Mouse (Mus musculus) cerebellum, adult 8-10 months (tissue): Measurements from ENCODE around the gene Sfrp2.
A peak's percentile ranks its signal among the peaks of the same experiment; 100 is the strongest.

Source experiments
- DNase-seq: peaks from one replicate; pipeline ENCODE4 v3.0.0; 2022

Sfrp2 gene

GRCm38 (mm10) chr3:83773281-83773680 is 7.2 kb downstream of the Sfrp2 start:
- no peak for DNase-seq

- no peak for DNase-seq
Observed at GRCm38 (mm10) chr3:83775403-83775802, 9.3 kb downstream of the Sfrp2 start.

GRCm38 (mm10) chr3:83781460-83782222 is 15.5 kb downstream of the Sfrp2 start:
- DNase-seq = no peak

GRCm38 (mm10) chr3:83783716-83784469 is 17.8 kb downstream of the Sfrp2 start:
- DNase-seq = no peak

- DNase-seq = no peak
Observed at GRCm38 (mm10) chr3:83784726-83785125, 18.6 kb downstream of the Sfrp2 start.

GRCm38 (mm10) chr3:83787086-83787485 is 21.0 kb downstream of the Sfrp2 start:
- no peak for DNase-seq

- DNase-seq = no peak
Observed at GRCm38 (mm10) chr3:83787776-83788305, 21.7 kb downstream of the Sfrp2 start.

- DNase-seq = no peak
Observed at GRCm38 (mm10) chr3:83789651-83790451, 23.7 kb downstream of the Sfrp2 start.

- DNase-seq = no peak
Observed at GRCm38 (mm10) chr3:83791444-83791843, 25.3 kb downstream of the Sfrp2 start.

GRCm38 (mm10) chr3:83797098-83797497 is 31.0 kb downstream of the Sfrp2 start:
- no peak for DNase-seq

GRCm38 (mm10) chr3:83797828-83798227 is 31.7 kb downstream of the Sfrp2 start:
- DNase-seq = peak; percentile 4

- DNase-seq = no peak
Observed at GRCm38 (mm10) chr3:83799486-83799885, 33.4 kb downstream of the Sfrp2 start.

GRCm38 (mm10) chr3:83801649-83802155 is 35.6 kb downstream of the Sfrp2 start:
- no peak for DNase-seq

GRCm38 (mm10) chr3:83808483-83808882 is 42.4 kb downstream of the Sfrp2 start:
- no peak for DNase-seq

GRCm38 (mm10) chr3:83811987-83812386 is 45.9 kb downstream of the Sfrp2 start:
- no peak for DNase-seq

- no peak for DNase-seq
Observed at GRCm38 (mm10) chr3:83812863-83813262, 46.7 kb downstream of the Sfrp2 start.

GRCm38 (mm10) chr3:83816372-83816925 is 50.3 kb downstream of the Sfrp2 start:
- DNase-seq = no peak

- DNase-seq = no peak
Observed at GRCm38 (mm10) chr3:83823774-83824173, 57.7 kb downstream of the Sfrp2 start.
